Mouse (Mus musculus): ENCODE measurements around the gene Plb1. TPM values are rescaled to one million over a fixed set of nuclear protein-coding genes. Genes with fewer than 3 reads are reported as not detected.

Plb1 gene
- polyA plus RNA-seq, 1 experiment = 16.0 TPM

GRCm38 (mm10) chr5:32360511-32360910, 128.0 kb downstream of the Plb1 start:
- 78% methylated on average over 4 of the region's 4 CpGs for WGBS
- TF ChIP-seq CTCF (IDR thresholded peaks at IDR 0.05; ENCODE audit: insufficient read depth, low read length) (no peak), POLR2A (IDR thresholded peaks at IDR 0.05; ENCODE audit: borderline replicate concordance, extremely low read depth, low read depth, low read length) (no peak)
- DNase-seq = no peak
- no peaks in the 10 kb centered on the region for H3K4me1 ChIP-seq (ENCODE audit: control insufficient read depth, insufficient read depth, low read length)
- H3K4me3 ChIP-seq (replicated peaks; ENCODE audit: extremely low read depth, low read depth, low read length) = no peak overlapping the region

DNA sequence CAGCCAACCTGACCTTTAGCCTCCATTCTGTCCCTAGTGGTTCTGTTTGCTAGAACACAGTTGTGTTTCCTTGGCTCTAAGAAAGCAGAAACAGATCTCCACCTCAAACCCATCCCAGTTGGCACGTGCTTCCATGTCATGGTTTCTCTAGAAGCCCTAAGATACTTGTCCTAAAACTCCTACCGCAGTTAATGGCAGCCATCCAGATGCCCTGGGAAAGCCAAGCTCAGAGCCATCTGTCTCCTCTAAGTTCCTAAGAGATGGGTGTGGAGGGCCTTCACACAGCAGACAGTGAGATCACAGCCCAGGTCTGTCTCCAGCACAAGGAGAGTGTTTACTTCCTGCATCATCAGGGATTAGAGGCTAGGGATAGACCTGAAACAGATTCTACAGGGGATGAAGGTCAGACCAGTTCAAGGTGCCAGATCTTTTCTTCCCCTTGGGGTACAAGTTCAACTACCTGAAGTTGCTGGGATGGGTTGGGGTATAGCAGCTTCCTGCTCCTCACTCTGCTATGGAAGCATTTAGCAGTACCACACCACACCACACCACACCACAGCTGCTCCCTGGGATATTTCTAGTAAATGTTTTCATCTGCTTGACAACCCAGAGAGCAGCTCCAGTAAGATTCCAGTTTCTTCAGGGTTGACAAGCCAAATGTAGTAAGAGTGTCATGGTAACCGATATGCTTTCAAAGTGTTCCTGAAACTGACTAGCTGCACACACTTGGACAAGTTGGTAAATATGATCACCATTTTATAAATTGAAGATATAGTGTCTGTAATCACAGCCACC, 129.1 kb downstream of the Plb1 start:
- Histone ChIP-seq H3K4me3 (replicated peaks; ENCODE audit: extremely low read depth, low read depth, low read length) (no peak overlapping the region), H3K4me1 (ENCODE audit: control insufficient read depth, insufficient read depth, low read length) (no peaks in the 10 kb centered on the region)
- no peak for TF ChIP-seq CTCF (IDR thresholded peaks at IDR 0.05; ENCODE audit: insufficient read depth, low read length)
- no peak for TF ChIP-seq POLR2A (IDR thresholded peaks at IDR 0.05; ENCODE audit: borderline replicate concordance, extremely low read depth, low read depth, low read length)
- WGBS = 73% methylated on average over 3 of the region's 3 CpGs
- DNase-seq = no peak

GRCm38 (mm10) chr5:32369391-32369790, 136.9 kb downstream of the Plb1 start:
- Histone ChIP-seq H3K4me3 (replicated peaks; ENCODE audit: extremely low read depth, low read depth, low read length) (no peak overlapping the region), H3K4me1 (ENCODE audit: control insufficient read depth, insufficient read depth, low read length) (no peaks in the 10 kb centered on the region)
- TF ChIP-seq POLR2A (IDR thresholded peaks at IDR 0.05; ENCODE audit: borderline replicate concordance, extremely low read depth, low read depth, low read length) (no peak), CTCF (IDR thresholded peaks at IDR 0.05; ENCODE audit: insufficient read depth, low read length) (no peak)
- DNase-seq = no peak
- 62% methylated on average over 1 of the region's 1 CpGs for WGBS

GRCm38 (mm10) chr5:32371239-32371638, 138.7 kb downstream of the Plb1 start:
- 93% methylated on average over 5 of the region's 5 CpGs for WGBS

DNA sequence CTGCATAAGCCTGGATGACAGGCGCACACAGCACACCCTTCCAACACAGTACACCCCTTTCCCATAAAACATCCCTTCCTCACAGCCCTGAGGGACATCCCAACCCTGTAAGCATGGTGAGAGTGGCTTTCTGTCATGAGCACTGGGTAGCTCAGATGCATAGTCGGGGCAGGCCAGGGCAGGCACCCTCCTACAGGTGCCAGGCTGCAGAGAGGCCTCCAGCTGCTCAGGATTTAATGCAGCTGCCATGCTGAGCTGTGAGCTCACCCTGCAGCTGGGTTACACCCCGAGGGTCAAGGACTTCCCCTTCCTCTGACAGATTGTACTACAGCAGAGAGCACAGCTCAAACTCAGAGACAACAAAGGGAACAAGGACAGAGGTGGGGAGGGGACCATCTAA, 146.0 kb downstream of the Plb1 start:
- DNase-seq = no peak
- no peak overlapping the region for H3K4me3 ChIP-seq (replicated peaks; ENCODE audit: extremely low read depth, low read depth, low read length)
- no peaks in the 10 kb centered on the region for H3K4me1 ChIP-seq (ENCODE audit: control insufficient read depth, insufficient read depth, low read length)
- WGBS = 39% methylated on average over 3 of the region's 3 CpGs
- TF ChIP-seq POLR2A (IDR thresholded peaks at IDR 0.05; ENCODE audit: borderline replicate concordance, extremely low read depth, low read depth, low read length) (no peak), CTCF (IDR thresholded peaks at IDR 0.05; ENCODE audit: insufficient read depth, low read length) (no peak)

More at GRCm38 (mm10) chr5:32371239-32371638, 138.7 kb downstream of the Plb1 start:
- H3K4me1 ChIP-seq (ENCODE audit: control insufficient read depth, insufficient read depth, low read length) = no peaks in the 10 kb centered on the region
- TF ChIP-seq CTCF (IDR thresholded peaks at IDR 0.05; ENCODE audit: insufficient read depth, low read length) (no peak), POLR2A (IDR thresholded peaks at IDR 0.05; ENCODE audit: borderline replicate concordance, extremely low read depth, low read depth, low read length) (no peak)
- no peak for DNase-seq
- H3K4me3 ChIP-seq (replicated peaks; ENCODE audit: extremely low read depth, low read depth, low read length) = no peak overlapping the region

GRCm38 (mm10) chr5:32388656-32389055, 156.1 kb downstream of the Plb1 start:
- Histone ChIP-seq H3K4me1 (ENCODE audit: control insufficient read depth, insufficient read depth, low read length) (no peaks in the 10 kb centered on the region), H3K4me3 (replicated peaks; ENCODE audit: extremely low read depth, low read depth, low read length) (no peak overlapping the region)
- TF ChIP-seq POLR2A (IDR thresholded peaks at IDR 0.05; ENCODE audit: borderline replicate concordance, extremely low read depth, low read depth, low read length) (no peak), CTCF (IDR thresholded peaks at IDR 0.05; ENCODE audit: insufficient read depth, low read length) (no peak)
- DNase-seq = no peak

DNA sequence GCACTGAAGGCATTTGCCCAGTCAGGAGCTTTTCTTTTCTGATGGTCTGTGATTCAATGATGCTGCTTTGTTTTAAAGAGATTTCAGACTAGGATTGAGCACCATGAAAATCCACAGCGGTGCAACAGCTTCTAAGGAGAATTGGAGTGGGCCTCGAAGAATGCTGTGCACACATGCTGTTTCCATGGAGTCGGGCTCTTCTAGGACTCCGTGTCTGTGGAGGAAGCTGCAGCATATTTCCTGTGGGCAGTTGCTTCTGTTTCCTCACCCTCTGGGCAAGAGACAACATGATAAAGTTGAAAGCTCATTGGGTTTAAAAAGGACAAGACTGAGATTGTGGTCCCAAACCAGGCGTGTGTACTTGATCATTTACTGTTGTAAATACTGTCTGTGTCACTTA, 157.8 kb downstream of the Plb1 start:
- Histone ChIP-seq H3K4me3 (replicated peaks; ENCODE audit: extremely low read depth, low read depth, low read length) (no peak overlapping the region), H3K4me1 (ENCODE audit: control insufficient read depth, insufficient read depth, low read length) (no peaks in the 10 kb centered on the region)
- 36% methylated on average over 5 of the region's 5 CpGs for WGBS
- no peak for TF ChIP-seq CTCF (IDR thresholded peaks at IDR 0.05; ENCODE audit: insufficient read depth, low read length)
- DNase-seq = no peak

DNA sequence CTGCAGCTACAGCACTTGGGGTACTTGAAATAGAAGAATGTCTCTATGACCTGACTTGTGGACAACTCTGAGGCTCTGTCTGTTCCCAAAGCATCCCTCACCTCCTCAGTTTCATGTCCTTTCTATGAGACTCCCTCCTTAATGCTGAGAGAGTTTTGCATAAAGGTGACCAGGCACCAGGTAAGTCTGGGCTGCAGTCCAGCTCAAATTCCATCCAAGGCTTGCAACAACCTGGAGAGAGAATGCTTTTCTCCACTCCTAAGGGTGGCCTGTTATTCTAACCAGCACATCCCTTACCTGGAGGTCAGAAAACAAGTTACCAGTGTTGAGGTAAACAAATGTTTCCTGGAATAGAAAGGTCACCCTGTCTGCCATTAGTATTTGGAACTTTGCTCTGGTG, 159.8 kb downstream of the Plb1 start:
- H3K4me1 ChIP-seq (ENCODE audit: control insufficient read depth, insufficient read depth, low read length) = no peaks in the 10 kb centered on the region
- DNase-seq = no peak
- TF ChIP-seq POLR2A (IDR thresholded peaks at IDR 0.05; ENCODE audit: borderline replicate concordance, extremely low read depth, low read depth, low read length) (no peak), CTCF (IDR thresholded peaks at IDR 0.05; ENCODE audit: insufficient read depth, low read length) (no peak)
- no peak overlapping the region for H3K4me3 ChIP-seq (replicated peaks; ENCODE audit: extremely low read depth, low read depth, low read length)

DNA sequence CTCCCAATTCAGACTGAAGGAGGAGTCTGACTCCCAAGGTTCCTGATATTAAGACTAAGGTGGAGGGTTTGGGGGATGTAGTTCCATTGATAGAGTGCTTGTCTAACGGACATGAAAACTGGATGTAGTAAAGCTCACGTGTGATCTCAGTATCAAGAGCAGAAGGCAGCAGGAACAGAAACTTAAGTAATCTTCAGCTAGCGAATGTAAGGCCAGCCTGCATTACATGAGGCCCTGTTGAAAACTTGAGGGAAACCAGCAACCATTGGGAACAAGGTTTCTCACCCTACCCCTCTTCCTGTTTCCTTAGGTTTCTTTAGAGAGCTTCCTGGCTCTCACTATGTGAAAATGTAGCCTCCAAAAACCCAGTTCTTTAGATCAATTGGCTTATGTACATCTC, 162.1 kb downstream of the Plb1 start:
- Histone ChIP-seq H3K4me3 (replicated peaks; ENCODE audit: extremely low read depth, low read depth, low read length) (no peak overlapping the region), H3K4me1 (ENCODE audit: control insufficient read depth, insufficient read depth, low read length) (no peaks in the 10 kb centered on the region)
- TF ChIP-seq POLR2A (IDR thresholded peaks at IDR 0.05; ENCODE audit: borderline replicate concordance, extremely low read depth, low read depth, low read length) (no peak), CTCF (IDR thresholded peaks at IDR 0.05; ENCODE audit: insufficient read depth, low read length) (no peak)
- WGBS = 81% methylated on average over 3 of the region's 3 CpGs
- DNase-seq = no peak

DNA sequence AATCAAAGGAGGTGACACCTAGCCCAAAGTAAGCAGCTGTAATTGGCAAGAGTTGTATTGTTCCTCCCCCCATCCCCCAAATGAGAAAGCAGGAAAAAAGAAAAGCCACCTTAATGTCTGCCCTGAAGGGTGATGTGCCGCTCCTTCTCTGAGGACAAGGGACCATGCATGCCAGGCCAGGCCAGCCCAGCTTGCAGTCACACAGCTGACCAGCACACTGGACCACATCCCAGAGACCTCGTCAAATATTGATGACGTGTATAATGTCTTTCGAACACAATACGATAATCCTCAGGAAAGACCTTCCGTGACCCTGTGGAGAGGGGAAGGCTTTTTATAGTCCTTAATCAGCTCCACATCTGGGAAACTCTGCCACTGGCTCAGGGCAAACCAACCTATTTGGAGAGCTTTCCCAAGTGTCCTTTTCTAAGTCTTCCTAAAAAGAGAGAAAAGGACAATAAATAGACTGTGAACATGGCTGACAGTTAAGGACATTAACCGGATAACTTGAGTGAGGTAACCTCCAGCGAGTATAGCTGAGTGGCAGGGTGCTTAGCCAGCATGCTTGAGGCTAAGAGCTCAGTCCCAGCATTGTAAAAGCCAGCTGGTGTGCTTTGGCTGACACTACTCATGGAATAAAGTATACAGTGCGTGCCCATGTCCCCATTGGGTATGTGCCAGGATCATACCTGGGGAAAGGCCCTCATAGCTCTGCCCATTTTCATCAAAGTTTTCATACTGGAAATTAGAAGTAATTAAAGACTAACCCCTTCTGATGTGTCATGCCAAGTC, 162.8 kb downstream of the Plb1 start:
- TF ChIP-seq CTCF (IDR thresholded peaks at IDR 0.05; ENCODE audit: insufficient read depth, low read length) (no peak), POLR2A (IDR thresholded peaks at IDR 0.05; ENCODE audit: borderline replicate concordance, extremely low read depth, low read depth, low read length) (no peak)
- 59% methylated on average over 9 of the region's 9 CpGs for WGBS
- no peak for DNase-seq
- no peak overlapping the region for H3K4me3 ChIP-seq (replicated peaks; ENCODE audit: extremely low read depth, low read depth, low read length)
- H3K4me1 ChIP-seq (ENCODE audit: control insufficient read depth, insufficient read depth, low read length) = no peaks in the 10 kb centered on the region

All from lung, adult 2 months (tissue).